Mouse (Mus musculus) cortical plate, adult 2 months (tissue): ENCODE measurements at regions not wholly inside any gene's neighbourhood (a gene's known extent, or its start where the extent isn't known, plus 50 kb on each side); places are given as distances from the start of the nearest gene placed in this dataset.

Experiments used
- CTCF ChIP-seq: fragments of 200-500 bp; IDR thresholded peaks from 2 replicates; pipeline ENCODE4 v1.5.1; 2011; ENCODE audit warnings: mild to moderate bottlenecking, control low read depth, low read length; ENCODE audit not compliant: insufficient read depth; ENCODE audit errors: extremely low read depth
- POLR2A ChIP-seq: fragments of 200-500 bp; IDR thresholded peaks from 2 replicates; pipeline ENCODE4 v1.6.1; 2011; ENCODE audit warnings: mild to moderate bottlenecking, low read length, control low read depth; ENCODE audit not compliant: insufficient read depth; ENCODE audit errors: extremely low read depth

- TF ChIP-seq POLR2A, result no peak
- TF ChIP-seq CTCF, result no peak
Observed at GRCm38 (mm10) chr15:60649252-60649651, 204.3 kb downstream of the Fam84b start.
